Mouse (Mus musculus) adrenal gland, adult 18-20 months (tissue): ENCODE results near the gene Il6ra. TPM values are rescaled to one million over a fixed set of nuclear protein-coding genes. Genes with fewer than 3 reads are reported as not detected.
A peak's percentile ranks its signal among the peaks of the same experiment; 100 is the strongest.

Experiments used
- DNase-seq, 2 experiments: peaks; one replicate each; pipeline ENCODE4 v3.0.0; 2021 to 2022; ENCODE audit warnings: low spot score in 2 of 2
- total RNA-seq, 2 experiments: library from RNA; stranded (reverse); gene quantifications; 1 replicate in 1 of 2; 2 replicates in 1 of 2; pipeline ENCODE4 v1.2.3; 2021

The Il6ra gene
- total RNA-seq, 2 experiments from 2014 or later = 7.8 to 13.9 TPM

GRCm38 (mm10) chr3:89857353-89857752, 55.6 kb downstream of the Il6ra start:
- no peak for DNase-seq

- DNase-seq = no peak
Observed at GRCm38 (mm10) chr3:89853752-89854151, 59.2 kb downstream of the Il6ra start.

- no peak for DNase-seq
Observed at GRCm38 (mm10) chr3:89848083-89848482, 64.9 kb downstream of the Il6ra start.

GRCm38 (mm10) chr3:89847596-89847995, 65.4 kb downstream of the Il6ra start:
- peak; percentile 52 to 58 for DNase-seq

GRCm38 (mm10) chr3:89847126-89847525, 65.9 kb downstream of the Il6ra start:
- no peak for DNase-seq

GRCm38 (mm10) chr3:89845814-89846213, 67.2 kb downstream of the Il6ra start:
- DNase-seq = no peak

- DNase-seq = no peak
Observed at GRCm38 (mm10) chr3:89843148-89843547, 69.8 kb downstream of the Il6ra start.

GRCm38 (mm10) chr3:89842258-89842657, 70.7 kb downstream of the Il6ra start:
- no peak for DNase-seq

GRCm38 (mm10) chr3:89835362-89835761, 77.6 kb downstream of the Il6ra start:
- no peak for DNase-seq

GRCm38 (mm10) chr3:89830815-89831591, 82.0 kb downstream of the Il6ra start, which contains the start of gene She:
She (plus strand) TSS chr3:89831370.
- DNase-seq = peak in 1 of 2 experiments; percentile 41

GRCm38 (mm10) chr3:89826295-89826694, 86.7 kb downstream of the Il6ra start:
- no peak for DNase-seq

GRCm38 (mm10) chr3:89823594-89823993, 89.4 kb downstream of the Il6ra start:
- DNase-seq = no peak

- no peak for DNase-seq
Observed at GRCm38 (mm10) chr3:89821548-89822480, 91.2 kb downstream of the Il6ra start.

- DNase-seq = no peak
Observed at GRCm38 (mm10) chr3:89821096-89821513, 91.9 kb downstream of the Il6ra start.

- no peak for DNase-seq
Observed at GRCm38 (mm10) chr3:89820311-89821095, 92.5 kb downstream of the Il6ra start.

- DNase-seq = no peak
Observed at GRCm38 (mm10) chr3:89819897-89820296, 93.1 kb downstream of the Il6ra start.

- no peak for DNase-seq
Observed at GRCm38 (mm10) chr3:89818605-89819004, 94.4 kb downstream of the Il6ra start.

GRCm38 (mm10) chr3:89817056-89817455, 95.9 kb downstream of the Il6ra start:
- peak; percentile 51 to 63 for DNase-seq
